Mouse (Mus musculus) gastrocnemius, postnatal 36 days (tissue): ENCODE results near the gene Lin28a. TPM values are rescaled to one million over a fixed set of nuclear protein-coding genes. Genes with fewer than 3 reads are reported as not detected.

Source experiments
- DNase-seq, 2 experiments: peaks; one replicate each; pipeline ENCODE4 v3.0.0; 2022
- intact Hi-C: fragments of 180-260 bp; cut with DNase I; formaldehyde crosslinking; loops from one replicate; pipeline ENCODE4 v1.15.1; 2025
- total RNA-seq, 2 experiments: library from RNA; stranded (reverse); gene quantifications; 2 replicates each; pipeline ENCODE4 v1.2.3; 2021

Lin28a gene
- total RNA-seq, 2 experiments from 2014 or later = 0.28 to 1.1 TPM

DNA sequence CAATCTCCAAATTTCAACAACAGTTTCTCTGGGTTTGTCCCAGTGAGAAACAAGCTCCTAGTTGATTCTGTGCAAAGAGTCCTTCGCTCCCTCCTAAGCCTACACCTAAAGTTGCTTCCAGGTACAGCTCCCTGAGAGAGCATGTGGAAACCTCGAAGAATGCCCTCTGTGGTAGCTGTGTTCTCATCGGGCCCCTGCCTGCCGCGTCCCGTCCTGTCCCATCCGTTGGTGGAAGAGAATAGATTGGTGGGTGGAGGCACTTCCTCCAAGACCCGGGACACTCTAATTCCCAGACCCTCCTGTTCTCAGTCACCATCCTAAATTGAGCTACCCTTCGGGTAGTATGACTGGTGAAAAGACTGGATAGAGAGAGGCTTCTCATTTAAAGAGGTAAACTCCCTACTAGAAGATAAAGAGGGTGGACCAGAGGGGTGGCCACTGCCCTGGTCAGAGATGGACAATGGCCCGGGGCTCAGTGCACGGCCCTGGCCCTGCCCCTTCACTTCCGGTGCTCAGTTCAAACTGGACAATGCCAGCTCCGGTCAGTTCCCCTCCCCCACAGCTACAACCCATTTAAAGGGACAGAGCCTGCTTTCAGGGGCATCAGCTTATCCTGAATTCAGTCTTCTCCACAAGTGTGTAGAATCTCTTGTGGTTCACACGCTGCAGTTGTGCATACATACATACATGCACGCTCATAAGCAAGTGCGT is 1.2 kb upstream of the Lin28a start:
- no peak for DNase-seq
- intact Hi-C loops = no loop called here

DNA sequence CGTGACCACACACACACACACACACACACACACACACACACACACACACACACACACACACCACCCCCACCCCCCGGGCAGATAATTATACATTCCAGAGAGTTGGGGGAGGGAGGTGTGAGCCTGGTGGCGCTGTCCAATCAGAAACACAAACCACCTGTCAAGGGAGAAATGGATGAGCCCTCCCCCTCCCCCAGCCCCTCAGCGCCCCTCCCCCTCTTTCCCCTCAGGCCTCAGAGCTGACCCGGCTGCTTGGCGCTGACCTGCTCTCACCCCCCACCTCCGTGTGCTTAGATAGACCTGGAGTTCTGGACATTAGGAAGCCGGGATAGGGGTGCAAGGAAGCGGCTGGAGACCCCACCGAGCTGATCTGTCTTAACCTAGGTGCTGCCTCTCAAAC is 569 bp upstream of the Lin28a start:
- no peak for DNase-seq

GRCm38 (mm10) chr4:134018038-134018778 is 433 bp downstream of the Lin28a start:
- intact Hi-C loops = no loop called here
- DNase-seq = no peak

More for the DNA sequence above, 569 bp upstream of the Lin28a start:
- intact Hi-C loops = no loop called here

DNA sequence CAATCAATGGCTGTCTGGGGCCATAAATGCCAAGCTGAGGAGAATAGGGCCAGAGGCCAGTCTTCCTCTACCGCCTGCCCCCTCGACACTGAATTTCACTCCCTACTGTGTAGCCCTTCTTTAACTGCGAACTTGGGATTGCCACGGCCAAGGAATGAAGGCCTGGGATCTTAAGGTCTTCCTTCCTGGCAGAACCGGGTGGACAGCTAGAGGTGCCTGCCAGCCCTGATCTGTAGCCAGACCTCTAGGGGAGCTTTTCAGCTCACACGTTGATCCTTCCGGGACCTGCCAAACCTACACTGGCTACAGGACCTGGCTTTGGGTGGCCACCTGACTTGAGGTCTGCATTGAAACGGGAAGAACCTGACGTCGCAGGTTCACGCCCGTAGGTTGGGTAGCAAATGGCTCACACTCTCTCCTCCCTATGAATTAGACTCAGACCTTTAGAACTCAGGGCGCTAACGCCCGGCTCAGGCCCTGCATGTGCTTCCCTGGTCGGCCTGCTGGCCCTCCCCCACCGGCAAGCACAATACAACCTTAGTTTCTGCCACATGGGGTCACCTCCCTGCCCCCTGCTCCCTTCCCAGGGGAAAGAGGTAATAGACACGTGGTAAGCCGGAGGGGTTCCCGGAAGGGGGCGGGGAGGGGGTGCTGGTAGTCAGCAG is 1.3 kb downstream of the Lin28a start:
- DNase-seq = no peak
- intact Hi-C loops = no loop called here

GRCm38 (mm10) chr4:134016767-134017166 is 1.9 kb downstream of the Lin28a start:
- intact Hi-C loops = no loop called here
- DNase-seq = no peak

GRCm38 (mm10) chr4:134016208-134016607 is 2.4 kb downstream of the Lin28a start:
- no peak for DNase-seq
- intact Hi-C loops = no loop called here

DNA sequence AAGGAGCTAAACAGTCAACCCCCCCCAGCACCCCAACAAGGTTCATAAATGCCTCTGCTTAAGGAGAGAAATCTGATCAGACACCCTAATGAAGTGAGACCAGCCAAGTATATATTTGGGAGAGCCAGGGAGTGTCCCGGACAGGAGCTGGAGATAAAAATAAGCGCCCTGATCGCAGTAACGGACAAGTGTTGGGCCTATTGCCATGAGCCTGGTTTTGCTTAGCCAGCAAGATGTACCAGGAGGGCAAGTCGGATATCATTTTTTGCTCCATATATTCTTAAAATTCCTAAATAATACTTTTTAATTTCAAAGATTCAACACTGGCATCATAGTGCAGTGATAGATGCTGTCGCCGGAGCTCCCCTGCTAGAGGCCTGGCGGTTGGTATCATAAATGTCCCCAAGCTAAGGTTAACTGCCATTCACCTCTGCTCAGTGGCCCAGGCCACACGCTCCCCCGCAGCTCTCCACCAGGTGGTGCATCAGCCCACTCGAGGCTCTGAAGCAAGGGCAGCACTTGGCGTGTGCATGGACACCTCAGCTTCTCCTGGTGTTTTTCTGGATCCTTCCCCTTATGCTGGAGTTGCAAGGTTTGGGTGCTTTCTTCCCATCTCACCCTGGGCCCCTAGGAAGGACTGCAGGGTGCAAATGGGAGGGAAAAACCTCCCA is 5.6 kb downstream of the Lin28a start:
- intact Hi-C loops = no loop called here
- DNase-seq = peak in 1 of 2 experiments; percentile 36

DNA sequence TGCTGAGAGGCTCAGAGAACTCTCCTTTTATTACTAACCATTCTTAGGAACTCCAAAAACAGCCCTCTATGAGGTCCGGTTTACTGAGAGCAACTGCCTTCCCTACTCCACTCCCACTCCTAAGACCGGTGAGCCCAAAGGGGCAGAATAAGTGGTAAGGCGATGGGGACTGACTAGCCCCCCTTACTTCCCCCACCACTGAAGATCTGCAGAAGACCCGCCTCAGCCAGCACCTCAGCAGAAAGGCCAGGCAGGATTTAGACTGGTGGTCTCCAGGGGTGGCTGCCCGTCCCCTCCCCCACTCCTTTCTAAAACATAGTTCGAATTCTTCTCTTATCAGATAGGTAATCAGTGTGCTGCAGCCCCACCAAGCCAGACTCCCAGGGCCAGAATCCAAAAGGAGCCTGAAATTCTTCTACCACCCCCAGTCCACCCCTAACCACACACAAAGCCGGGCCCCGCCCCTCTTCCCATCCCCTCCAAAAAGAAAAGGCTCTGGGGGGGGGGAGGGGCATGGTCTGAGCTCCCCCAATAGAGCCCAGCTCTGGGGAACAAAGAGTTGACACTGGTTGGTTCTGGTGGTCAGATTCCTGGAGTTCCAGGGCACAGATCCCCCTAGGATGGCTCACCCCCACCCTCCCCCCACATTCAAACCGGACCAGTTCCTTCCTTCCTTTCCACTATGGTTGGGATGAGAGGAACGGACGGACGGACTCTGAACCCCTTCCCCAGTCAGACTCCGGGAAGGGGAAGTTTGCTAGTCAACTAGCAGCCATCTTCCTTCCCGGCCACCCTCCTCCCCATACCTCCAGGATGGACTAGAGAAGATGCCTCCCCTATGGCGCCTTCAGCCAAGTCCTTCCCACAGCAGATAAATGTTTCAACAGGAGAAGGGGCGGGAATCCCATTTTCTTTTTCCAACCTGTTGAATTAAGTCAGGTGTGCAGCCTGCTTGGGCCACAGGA is 6.9 kb downstream of the Lin28a start:
- intact Hi-C loops = no loop called here
- DNase-seq = no peak

- intact Hi-C loops = no loop called here
- DNase-seq = no peak
Observed at GRCm38 (mm10) chr4:134009709-134010108, 8.9 kb downstream of the Lin28a start.

- DNase-seq = no peak
- intact Hi-C loops = no loop called here
Observed at GRCm38 (mm10) chr4:134006845-134007244, 11.8 kb downstream of the Lin28a start.

GRCm38 (mm10) chr4:134005581-134006358 is 12.9 kb downstream of the Lin28a start:
- intact Hi-C loops = no loop called here
- no peak for DNase-seq

DNA sequence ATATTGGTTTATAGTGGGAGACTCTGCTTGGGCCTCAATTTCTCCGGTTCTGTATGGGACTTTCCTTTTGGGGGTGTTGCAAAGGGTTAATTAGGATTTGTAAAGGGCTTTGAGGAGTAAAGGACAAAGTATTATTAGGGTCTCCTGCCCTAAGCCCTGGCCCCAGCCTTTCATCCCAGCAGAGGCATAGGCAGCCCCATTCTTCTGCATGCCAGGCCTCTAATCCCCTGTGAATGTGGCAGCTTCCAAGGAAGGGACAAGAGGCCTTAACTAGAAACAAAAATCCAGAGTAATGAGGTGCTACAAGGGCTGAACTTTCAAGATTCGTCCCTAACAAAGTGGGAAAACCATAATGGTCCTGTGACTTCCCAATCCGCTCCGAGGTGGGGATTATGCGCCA is 15.7 kb downstream of the Lin28a start:
- no peak for DNase-seq
- intact Hi-C loops = no loop called here

DNA sequence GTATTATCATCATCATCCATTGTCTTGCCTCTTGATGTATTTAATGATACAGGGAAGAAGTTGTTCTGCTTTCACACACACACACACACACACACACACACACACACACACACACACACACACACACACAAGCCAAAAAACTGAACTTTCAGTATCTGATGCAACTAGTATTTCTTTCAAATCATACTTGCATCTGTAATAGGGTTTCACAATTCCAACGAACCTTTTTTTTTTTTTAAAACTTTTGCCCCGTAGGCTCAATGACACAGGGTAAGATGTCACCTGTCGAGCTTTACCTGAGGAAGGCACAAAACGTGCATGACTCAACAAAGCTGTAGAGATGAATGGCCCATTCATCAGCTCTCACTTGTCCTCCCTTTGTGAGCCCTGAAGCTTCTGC is 16.4 kb downstream of the Lin28a start:
- intact Hi-C loops = no loop called here
- no peak for DNase-seq

- intact Hi-C loops = loop anchor here (2.0 kb wide), 1 partner anchor 35 kb away; no protein-coding TSS in a partner anchor
- DNase-seq = no peak
Observed at GRCm38 (mm10) chr4:134001710-134002109, 16.9 kb downstream of the Lin28a start.

GRCm38 (mm10) chr4:134000466-134001438 is 17.9 kb downstream of the Lin28a start, which contains the start of gene Dhdds:
Dhdds (minus strand) TSS chr4:134000918.
- intact Hi-C loops = loop anchor here (2.0 kb wide), 1 partner anchor 34 kb away; no protein-coding TSS in a partner anchor
- DNase-seq = peak; percentile 93

- no peak for DNase-seq
- intact Hi-C loops = no loop called here
Observed at GRCm38 (mm10) chr4:133994697-133995096, 23.9 kb downstream of the Lin28a start.

DNA sequence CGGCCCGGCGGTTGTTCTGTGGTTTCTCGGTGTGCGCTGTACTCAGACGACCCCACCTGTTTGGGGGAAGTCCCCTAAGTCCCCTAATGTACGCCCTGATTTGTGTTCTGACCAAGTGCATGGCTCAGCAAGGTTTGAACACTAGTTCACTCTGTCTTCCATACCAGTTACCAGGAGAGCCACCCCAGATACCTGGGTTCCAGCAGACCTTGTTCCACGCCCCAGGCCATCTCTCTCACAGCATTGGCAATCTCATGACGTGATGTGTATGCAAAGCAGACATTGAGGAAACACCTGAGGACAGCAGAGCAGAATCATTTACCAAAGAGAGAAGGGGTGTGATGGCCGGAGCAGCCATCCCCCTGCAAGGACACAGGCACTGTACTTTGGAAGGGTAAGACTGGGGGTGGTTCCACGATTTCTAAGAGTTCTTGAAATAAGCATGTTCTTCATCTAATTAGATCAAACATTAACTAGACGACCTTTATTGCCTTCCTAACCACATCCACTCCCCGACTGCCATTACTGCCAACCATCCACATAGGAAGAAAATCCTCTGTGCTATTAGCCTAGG is 27.5 kb downstream of the Lin28a start:
- DNase-seq = no peak
- intact Hi-C loops = no loop called here
